Mouse (Mus musculus) midbrain, embryonic 16.5 days (tissue): Measurements from ENCODE around the gene Baz1b. TPM values are rescaled to one million over a fixed set of nuclear protein-coding genes. Genes with fewer than 3 reads are reported as not detected.

ENCODE experiments used
- ATAC-seq: fragments of 200-750 bp; cut with Nextera tagmentation; 2 replicates; pipeline ENCODE4 v1.8.0; 2017; ENCODE audit warnings: moderate TSS enrichment
- H3K27ac ChIP-seq: fragments of 300-500 bp; sonication (generic); 2 replicates; pipeline ENCODE4 v1.5.1; 2014; ENCODE audit warnings: mild to moderate bottlenecking, low read length, mixed read lengths
- H3K27me3 ChIP-seq: fragments of 300-500 bp; sonication (generic); 2 replicates; pipeline ENCODE4 v1.6.1; 2014; ENCODE audit warnings: low read depth, low read length, mixed read lengths; ENCODE audit not compliant: control insufficient read depth, insufficient read depth
- H3K36me3 ChIP-seq: fragments of 300-500 bp; sonication (generic); 2 replicates; pipeline ENCODE4 v1.6.1; 2014; ENCODE audit warnings: mild to moderate bottlenecking, low read length, moderate library complexity, mixed read lengths; ENCODE audit not compliant: control insufficient read depth, insufficient read depth
- H3K4me1 ChIP-seq: fragments of 300-500 bp; sonication (generic); 2 replicates; pipeline ENCODE4 v1.6.1; 2014; ENCODE audit warnings: mild to moderate bottlenecking, low read length, mixed read lengths; ENCODE audit not compliant: control insufficient read depth, insufficient read depth
- H3K4me2 ChIP-seq: fragments of 300-500 bp; sonication (generic); 2 replicates; pipeline ENCODE4 v1.6.1; 2014; ENCODE audit warnings: mild to moderate bottlenecking, low read length, mixed read lengths
- H3K4me3 ChIP-seq: fragments of 300-500 bp; sonication (generic); 2 replicates; pipeline ENCODE4 v1.5.1; 2014; ENCODE audit warnings: low read depth, mild to moderate bottlenecking, low read length, moderate library complexity, mixed read lengths
- H3K9ac ChIP-seq: fragments of 300-500 bp; sonication (generic); 2 replicates; pipeline ENCODE4 v1.6.1; 2014; ENCODE audit warnings: low read depth, low read length, mixed read lengths
- H3K9me3 ChIP-seq: fragments of 300-500 bp; sonication (generic); replicated peaks from 2 replicates; pipeline ENCODE4 v1.6.1; 2014; ENCODE audit warnings: mild to moderate bottlenecking, low read length, mixed read lengths; ENCODE audit not compliant: control insufficient read depth, poor library complexity, severe bottlenecking
- WGBS: fragments of 180-500 bp; shearing (Covaris S2); extraction: QIAGEN DNeasy Blood & Tissue Kit; methylation state at CpG from one replicate; pipeline ENCODE4 v1.1.7; 2014; 5-methylcytosine and 5-hydroxymethylcytosine counted together
- polyA plus RNA-seq: library from polyadenylated mRNA; unstranded; fragments of >200 nt; fragmentation: Nextera tagmentation; extraction: Ambion mirVana; gene quantifications from 2 replicates; pipeline ENCODE4 v1.2.1, GENCODE M21; 2015

Gene Baz1b
- polyA plus RNA-seq, 1 experiment from 2014 or later = 19.5 TPM

DNA sequence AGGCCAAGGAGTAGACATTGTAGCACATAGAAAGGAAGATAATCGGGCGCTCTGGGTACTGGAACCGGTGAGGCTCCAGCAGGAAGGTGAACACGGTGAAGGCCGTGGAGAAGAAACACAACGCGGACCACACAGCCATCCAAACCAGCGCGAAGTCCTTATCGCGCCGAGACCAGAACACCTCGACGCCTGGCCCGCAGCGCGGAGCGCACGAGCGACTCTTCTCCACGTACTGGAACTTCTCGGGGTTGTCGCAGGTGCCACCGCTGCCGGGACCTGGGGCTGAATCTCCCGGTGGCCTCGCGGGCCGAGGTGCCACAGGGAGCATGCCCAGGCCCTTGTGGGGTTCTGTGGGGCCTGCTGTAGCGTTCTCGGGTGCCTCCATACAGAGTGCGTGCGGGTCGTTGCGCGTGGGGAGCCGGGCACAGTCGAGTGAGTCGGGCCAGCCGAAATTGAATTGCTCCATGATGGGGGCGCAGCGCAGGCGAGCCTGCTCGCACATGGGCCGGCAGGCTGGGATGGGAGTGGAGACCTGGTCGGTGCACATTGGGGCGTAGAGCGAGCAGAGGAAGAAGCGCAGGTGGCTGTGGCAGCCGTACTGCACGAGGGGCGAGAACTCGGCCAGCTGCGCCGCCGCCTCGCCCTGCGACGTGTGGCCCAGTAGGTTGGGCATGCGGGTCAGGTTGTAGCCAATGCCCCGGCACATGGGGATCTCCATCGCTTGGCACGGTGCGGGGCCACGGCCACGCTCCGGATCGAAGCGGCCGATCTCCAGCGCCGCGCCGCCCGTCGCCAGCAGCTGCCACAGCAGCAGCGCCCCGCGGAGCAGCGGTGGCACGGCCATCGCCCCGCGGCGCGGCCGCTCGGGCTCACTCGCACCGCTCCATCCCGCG lies 63.4 kb downstream of the Baz1b start:
- Histone ChIP-seq H3K36me3 (peaks cover 2% of the 10 kb centered on the region; the same call in 1 of the 2 replicates), H3K27me3 (peaks cover 8% of the 10 kb centered on the region), H3K27ac (peak overlapping the region; percentile 18; the same call in 1 of the 2 replicates), H3K4me3 (peak overlapping the region; percentile 62), H3K4me1 (peaks cover 11% of the 10 kb centered on the region; the same call in 1 of the 2 replicates), H3K9ac (peak overlapping the region; percentile 69), H3K9me3 (no peaks in the 10 kb centered on the region), H3K4me2 (peak overlapping the region; percentile 85)
- peak; percentile 43 for ATAC-seq
- WGBS = under 1% methylated on average over 84 of the region's 92 CpGs

DNA sequence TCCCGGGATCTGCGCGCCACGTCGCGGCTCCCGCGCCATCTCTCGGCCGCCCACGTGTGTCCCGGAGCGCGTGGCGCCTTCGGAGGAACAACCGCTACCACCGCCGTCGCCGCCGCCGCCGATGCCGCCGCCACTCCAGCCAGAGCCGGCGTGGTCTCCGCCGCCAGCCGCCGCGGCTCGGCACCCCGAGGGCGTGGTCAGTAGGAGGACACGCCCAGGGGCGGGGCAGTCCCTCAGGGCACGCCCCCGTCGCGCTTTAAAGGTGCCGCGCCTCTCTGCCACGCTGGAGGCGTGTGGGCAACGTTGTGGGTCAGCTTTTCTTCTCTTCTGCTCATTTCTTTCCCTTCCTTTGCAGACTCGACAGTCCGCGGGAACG lies 64.0 kb downstream of the Baz1b start, which contains the start of gene Fzd9:
Gene Fzd9 (minus strand): TSS at position 152 of the 376 bp plus-strand sequence.
- WGBS = 0% methylated on average over 41 of the region's 51 CpGs
- Histone ChIP-seq H3K27ac (peak within 1 kb of the TSS; percentile 18; the same call in 1 of the 2 replicates), H3K27me3 (peaks cover 8% of the 10 kb centered on the region), H3K4me3 (peak within 1 kb of the TSS; percentile 62), H3K9me3 (no peaks in the 10 kb centered on the region), H3K36me3 (peaks cover 2% of the 10 kb centered on the region; the same call in 1 of the 2 replicates), H3K9ac (peak within 1 kb of the TSS; percentile 69), H3K4me2 (peak within 1 kb of the TSS; percentile 85), H3K4me1 (peaks cover 11% of the 10 kb centered on the region; the same call in 1 of the 2 replicates)
- peak; percentile 76 for ATAC-seq

DNA sequence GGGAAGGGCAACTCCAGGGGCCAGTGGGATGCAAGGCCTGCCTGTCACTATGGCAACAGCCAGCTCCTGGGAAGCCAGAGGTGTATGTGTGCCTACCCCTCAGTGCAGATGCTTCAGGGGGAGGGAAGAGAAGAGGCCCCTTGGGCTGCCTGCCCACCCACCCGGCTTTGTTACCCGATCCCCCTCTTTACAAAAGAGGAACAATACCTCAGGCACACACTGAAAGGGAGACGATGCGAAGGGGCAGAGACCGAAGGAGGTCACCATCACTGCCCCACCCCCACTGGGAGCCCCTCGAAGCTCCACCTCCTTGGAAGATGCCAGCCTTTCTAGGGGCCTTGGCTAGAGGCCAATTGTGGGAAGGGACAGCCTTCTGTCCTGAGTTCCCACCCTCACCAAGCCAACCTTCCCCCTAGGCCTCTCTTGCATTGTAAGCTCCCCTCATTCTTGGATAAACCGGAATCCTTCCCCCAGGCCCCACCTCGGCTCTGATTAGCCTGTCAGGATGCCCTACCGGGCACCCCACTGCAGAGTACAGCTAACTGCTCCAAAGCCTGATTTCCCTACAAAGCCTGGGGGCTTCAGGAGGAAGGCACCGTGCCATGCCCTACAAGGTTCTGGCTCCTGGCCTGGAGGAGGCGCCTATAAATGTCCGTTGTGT lies 66.8 kb downstream of the Baz1b start:
- Histone ChIP-seq H3K9me3 (no peaks in the 10 kb centered on the region), H3K27ac (peak overlapping the region; percentile 53), H3K4me3 (no peak overlapping the region), H3K36me3 (no peaks in the 10 kb centered on the region), H3K4me1 (peaks cover 18% of the 10 kb centered on the region), H3K9ac (no peak overlapping the region), H3K27me3 (peaks cover 8% of the 10 kb centered on the region), H3K4me2 (no peak overlapping the region)
- peak; percentile 66 for ATAC-seq
- WGBS = 6% methylated on average over 12 of the region's 12 CpGs

DNA sequence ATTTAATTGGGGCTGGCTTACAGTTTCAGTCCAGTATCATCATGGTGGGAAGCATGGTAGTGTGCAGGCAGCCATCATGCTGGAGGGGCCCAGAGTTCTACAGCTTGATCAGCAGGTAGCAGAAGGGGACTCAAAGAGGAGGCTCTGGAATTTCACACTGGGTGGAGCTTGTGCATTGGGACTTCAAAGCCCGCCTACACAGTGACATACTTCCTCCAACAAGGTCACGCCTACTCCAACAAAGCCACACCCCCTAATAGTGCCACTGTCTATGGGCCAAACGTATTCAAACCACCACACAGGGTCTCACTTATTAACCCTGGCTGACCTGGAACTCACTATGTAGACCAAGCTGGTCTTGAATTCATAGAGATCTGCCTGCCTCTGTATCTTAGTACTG lies 69.1 kb downstream of the Baz1b start:
- peaks cover 9% of the 10 kb centered on the region for H3K4me1 ChIP-seq
- no peaks in the 10 kb centered on the region for H3K9me3 ChIP-seq
- no peak overlapping the region for H3K27ac ChIP-seq
- H3K36me3 ChIP-seq = no peaks in the 10 kb centered on the region
- no peak overlapping the region for H3K9ac ChIP-seq
- H3K4me2 ChIP-seq = no peak overlapping the region
- 95% methylated on average over 3 of the region's 3 CpGs for WGBS
- no peak for ATAC-seq
- no peaks in the 10 kb centered on the region for H3K27me3 ChIP-seq
- H3K4me3 ChIP-seq = no peak overlapping the region

DNA sequence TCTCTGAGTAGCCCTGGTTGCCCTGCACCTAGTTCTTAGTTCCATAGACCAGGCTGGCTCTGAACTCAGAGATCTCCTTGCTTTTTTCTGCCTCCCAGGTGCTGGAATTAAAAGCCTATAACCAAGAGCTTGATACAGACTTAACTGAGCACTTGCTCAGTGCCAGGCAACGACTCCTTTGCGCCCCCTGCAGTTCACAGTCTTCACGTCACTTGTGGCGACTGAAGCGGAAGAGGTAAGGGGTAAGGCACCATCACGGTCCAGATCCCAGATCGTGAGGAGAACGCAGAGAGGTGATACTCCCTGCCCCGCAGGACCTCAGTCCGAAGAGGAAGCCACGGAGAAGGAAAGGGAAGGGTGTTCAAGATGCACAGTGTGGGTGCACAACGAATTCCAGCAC lies 70.5 kb downstream of the Baz1b start:
- no peak for ATAC-seq
- no peaks in the 10 kb centered on the region for H3K27me3 ChIP-seq
- H3K4me2 ChIP-seq = no peak overlapping the region
- H3K9ac ChIP-seq = no peak overlapping the region
- H3K4me1 ChIP-seq = peaks cover 7% of the 10 kb centered on the region; the same call in 1 of the 2 replicates
- no peaks in the 10 kb centered on the region for H3K36me3 ChIP-seq
- WGBS = 85% methylated on average over 12 of the region's 12 CpGs
- H3K27ac ChIP-seq = peak overlapping the region; percentile 78
- no peaks in the 10 kb centered on the region for H3K9me3 ChIP-seq
- H3K4me3 ChIP-seq = no peak overlapping the region

DNA sequence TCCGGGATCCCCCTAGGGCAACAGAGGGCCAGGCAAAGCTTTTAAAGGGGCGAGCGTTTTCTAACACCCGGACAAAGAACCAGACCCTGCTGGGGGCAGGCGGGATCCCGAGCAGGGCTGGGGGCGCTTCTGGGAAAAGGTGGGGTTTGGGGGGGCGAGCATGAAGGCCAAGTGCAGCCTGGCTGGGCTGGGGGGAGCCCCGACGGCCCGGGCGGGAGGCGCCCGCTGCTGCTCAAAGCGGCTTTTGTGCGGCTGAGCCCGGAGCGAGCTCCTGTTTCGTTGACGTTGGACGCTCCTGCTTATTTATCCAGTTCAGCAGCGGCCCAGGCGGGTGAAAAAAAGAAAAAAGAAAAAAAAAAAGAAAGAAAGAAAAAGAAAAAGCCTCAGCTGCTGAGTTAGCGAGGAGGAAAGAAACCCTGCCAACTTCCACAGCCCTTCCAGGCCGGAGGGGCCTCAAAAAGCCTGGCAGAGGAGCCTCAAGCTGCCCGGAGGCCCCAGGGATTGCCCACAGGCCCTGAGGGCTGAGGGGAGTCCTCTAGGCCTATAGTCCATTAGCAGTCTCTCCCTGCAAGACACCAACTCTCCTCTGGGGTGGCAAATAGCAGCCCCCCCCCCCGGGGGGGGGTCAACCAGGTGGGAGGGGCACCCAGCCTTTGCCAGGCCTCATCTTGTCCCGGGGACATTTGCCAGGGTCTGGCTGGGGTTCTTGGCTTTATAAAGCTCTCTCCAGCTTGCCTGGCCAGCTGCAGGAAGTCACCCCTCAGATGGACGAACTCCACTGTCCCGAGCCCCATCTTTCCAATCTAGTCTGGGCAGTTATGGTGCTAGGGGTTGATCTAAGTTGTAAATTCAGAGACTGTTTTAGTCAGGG lies 71.5 kb downstream of the Baz1b start:
- H3K4me2 ChIP-seq = peak overlapping the region; percentile 54
- ATAC-seq = peak; percentile 59
- H3K27me3 ChIP-seq = no peaks in the 10 kb centered on the region
- peak overlapping the region; percentile 33 for H3K4me3 ChIP-seq
- WGBS = 10% methylated on average over 29 of the region's 30 CpGs
- H3K9me3 ChIP-seq = no peaks in the 10 kb centered on the region
- H3K9ac ChIP-seq = peak overlapping the region; percentile 67
- H3K27ac ChIP-seq = peak overlapping the region; percentile 78
- H3K36me3 ChIP-seq = no peaks in the 10 kb centered on the region
- peaks cover 7% of the 10 kb centered on the region; the same call in 1 of the 2 replicates for H3K4me1 ChIP-seq

DNA sequence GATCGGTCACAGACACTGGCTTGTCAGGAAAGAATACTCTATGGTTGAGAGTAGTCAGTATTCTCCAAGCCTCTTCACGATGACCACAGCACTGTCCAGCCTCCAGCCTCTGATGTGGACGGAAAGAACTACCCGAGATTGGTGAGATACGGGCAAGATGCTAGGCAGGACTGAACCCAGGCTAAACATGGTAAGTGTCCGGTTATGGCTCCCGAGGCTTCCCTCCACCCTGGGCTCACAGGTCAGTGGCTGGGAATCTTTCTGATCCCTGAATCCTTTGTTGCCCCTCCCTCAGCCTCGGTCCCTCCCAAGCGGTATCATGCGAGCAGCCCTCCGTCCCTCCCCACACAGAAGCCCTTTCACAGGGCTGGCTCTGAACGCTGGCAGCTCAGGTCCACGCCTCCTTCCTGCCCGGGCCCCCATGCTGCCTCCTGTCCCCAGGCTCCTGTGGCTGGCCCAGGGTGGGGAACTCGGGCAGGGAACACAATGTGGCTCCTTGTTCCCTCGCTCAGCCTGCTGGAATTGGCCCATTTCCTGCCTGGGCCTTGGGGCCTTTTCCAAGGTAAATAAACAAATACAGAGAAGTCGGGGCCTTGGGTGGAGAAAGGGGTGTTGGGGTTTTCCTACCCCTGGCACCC lies 76.9 kb downstream of the Baz1b start:
- peak; percentile 88 for ATAC-seq
- WGBS = 17% methylated on average over 17 of the region's 17 CpGs
- no peaks in the 10 kb centered on the region for H3K9me3 ChIP-seq
- H3K27ac ChIP-seq = peak overlapping the region; percentile 38
- no peaks in the 10 kb centered on the region for H3K4me1 ChIP-seq
- no peak overlapping the region; the same call in 1 of the 2 replicates for H3K4me2 ChIP-seq
- H3K4me3 ChIP-seq = no peak overlapping the region
- H3K27me3 ChIP-seq = no peaks in the 10 kb centered on the region
- no peaks in the 10 kb centered on the region for H3K36me3 ChIP-seq
- no peak overlapping the region for H3K9ac ChIP-seq

DNA sequence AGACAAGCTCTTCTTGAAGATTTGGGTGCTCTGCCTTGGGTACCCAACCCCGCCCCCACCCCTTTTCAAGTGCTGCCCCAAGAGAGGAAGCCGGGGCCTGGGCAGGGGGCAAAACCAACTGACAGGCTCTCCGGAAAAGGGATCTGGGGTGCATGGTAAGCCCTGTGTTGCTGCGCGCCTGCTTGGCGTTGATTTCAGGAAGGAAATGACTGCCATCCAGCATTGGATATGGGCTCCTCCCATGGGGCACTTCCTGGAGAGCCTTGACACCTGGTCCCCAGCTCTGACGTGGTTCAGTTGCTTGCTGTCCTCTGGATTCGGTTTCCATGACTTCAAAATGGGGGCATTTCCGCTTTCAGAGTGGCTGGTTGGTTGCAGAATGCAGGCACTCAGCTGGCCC lies 77.5 kb downstream of the Baz1b start:
- no peak for ATAC-seq
- Histone ChIP-seq H3K9ac (no peak overlapping the region), H3K9me3 (no peaks in the 10 kb centered on the region), H3K4me3 (no peak overlapping the region), H3K27me3 (no peaks in the 10 kb centered on the region), H3K4me2 (no peak overlapping the region; the same call in 1 of the 2 replicates), H3K36me3 (no peaks in the 10 kb centered on the region), H3K4me1 (no peaks in the 10 kb centered on the region), H3K27ac (peak overlapping the region; percentile 38; the same call in 1 of the 2 replicates)
- WGBS = 50% methylated on average over 9 of the region's 9 CpGs
